Mouse (Mus musculus): ENCODE data around the gene Plau. TPM values are rescaled to one million over a fixed set of nuclear protein-coding genes. Genes with fewer than 3 reads are reported as not detected.
A peak's percentile ranks its signal among the peaks of the same experiment; 100 is the strongest.

Plau gene
- polyA plus RNA-seq, 1 experiment from 2014 or later: 0.62 TPM

DNA sequence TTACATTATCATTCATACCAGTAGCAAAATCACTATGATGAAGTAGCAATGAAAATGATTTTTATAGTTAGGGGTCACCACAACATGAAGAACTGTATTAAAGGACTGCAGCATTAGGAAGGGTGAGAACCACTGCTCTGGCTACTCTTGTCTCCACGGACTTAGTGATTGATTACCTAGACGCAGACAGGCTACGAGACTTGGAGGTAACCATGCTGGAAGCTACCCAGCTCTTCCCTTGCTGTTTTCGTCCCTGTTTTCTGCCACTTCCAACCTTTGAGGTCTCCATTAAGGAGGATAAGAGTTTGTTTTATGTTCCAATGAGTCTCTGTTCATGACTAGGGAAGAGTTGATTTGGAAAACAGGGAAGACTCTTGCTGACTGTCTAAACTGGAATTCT, 27.7 kb downstream of the Plau start:
- Histone ChIP-seq H3K36me3 (ENCODE audit: control insufficient read depth, insufficient read depth, low read length) (no peaks in the 10 kb centered on the region), H3K4me1 (ENCODE audit: control insufficient read depth, insufficient read depth, low read length) (no peaks in the 10 kb centered on the region), H3K27ac (ENCODE audit: low read depth, low read length) (no peak overlapping the region), H3K4me3 (ENCODE audit: low read depth, low read length) (no peak overlapping the region), H3K4me2 (ENCODE audit: low read depth) (no peak overlapping the region), H3K9me3 (ENCODE audit: control insufficient read depth, low read length) (no peaks in the 10 kb centered on the region), H3K27me3 (ENCODE audit: control insufficient read depth, insufficient read depth, low read length) (no peaks in the 10 kb centered on the region), H3K9ac (ENCODE audit: low read length) (no peak overlapping the region)
- no peak for DNase-seq (ENCODE audit: low spot score)
- WGBS: 59% methylated on average over 4 of the region's 4 CpGs
- no peak for ATAC-seq (ENCODE audit: insufficient read depth, low FRiP score, low TSS enrichment)

DNA sequence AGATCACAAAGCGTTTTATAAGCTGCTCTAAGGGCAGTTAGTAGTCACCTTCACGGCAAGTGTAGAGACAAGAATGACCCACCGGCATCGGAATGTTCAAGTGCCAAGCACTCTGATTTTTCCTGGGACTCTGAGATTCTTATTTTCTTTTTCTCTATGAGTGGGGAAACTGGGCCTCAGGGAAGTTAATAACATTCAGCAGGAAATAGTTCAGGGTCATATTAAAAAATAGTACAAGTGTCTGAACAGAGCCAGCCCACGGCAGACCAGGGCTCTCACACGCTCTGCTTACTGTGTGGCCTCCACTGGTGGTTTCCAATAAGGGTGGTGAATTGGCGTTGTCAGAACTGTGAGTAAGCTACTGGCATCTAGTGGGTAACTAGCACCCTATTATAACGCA, 29.1 kb downstream of the Plau start:
- DNase-seq (ENCODE audit: low spot score): no peak
- 89% methylated on average over 8 of the region's 8 CpGs for WGBS
- H3K4me1 ChIP-seq (ENCODE audit: control insufficient read depth, insufficient read depth, low read length): no peaks in the 10 kb centered on the region
- H3K4me2 ChIP-seq (ENCODE audit: low read depth): no peak overlapping the region
- no peak overlapping the region for H3K4me3 ChIP-seq (ENCODE audit: low read depth, low read length)
- H3K9ac ChIP-seq (ENCODE audit: low read length): no peak overlapping the region
- no peaks in the 10 kb centered on the region for H3K27me3 ChIP-seq (ENCODE audit: control insufficient read depth, insufficient read depth, low read length)
- H3K36me3 ChIP-seq (ENCODE audit: control insufficient read depth, insufficient read depth, low read length): no peaks in the 10 kb centered on the region
- no peak for ATAC-seq (ENCODE audit: insufficient read depth, low FRiP score, low TSS enrichment)
- H3K9me3 ChIP-seq (ENCODE audit: control insufficient read depth, low read length): no peaks in the 10 kb centered on the region
- no peak overlapping the region for H3K27ac ChIP-seq (ENCODE audit: low read depth, low read length)

DNA sequence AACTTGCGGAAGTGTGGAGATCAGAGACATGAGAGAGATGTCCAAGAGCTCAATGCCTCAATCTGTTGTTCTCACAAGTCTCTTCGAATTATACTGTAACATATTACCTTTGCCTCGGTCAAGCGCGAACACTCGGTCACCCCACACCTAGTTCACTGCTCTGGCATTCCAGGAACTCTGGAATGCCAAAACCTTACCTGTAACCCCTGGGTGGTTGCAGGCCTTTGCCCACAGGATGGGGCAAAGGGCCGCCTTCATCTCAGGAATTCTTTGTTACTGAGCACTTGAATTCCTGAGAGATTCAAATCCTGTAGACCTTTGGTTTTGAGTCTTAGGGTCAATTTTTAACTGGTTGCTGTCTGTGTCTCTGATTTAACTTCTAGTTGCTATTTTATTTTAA, 29.9 kb downstream of the Plau start:
- H3K9ac ChIP-seq (ENCODE audit: low read length): no peak overlapping the region
- DNase-seq (ENCODE audit: low spot score) (no peak), ATAC-seq (ENCODE audit: insufficient read depth, low FRiP score, low TSS enrichment) (no peak)
- H3K36me3 ChIP-seq (ENCODE audit: control insufficient read depth, insufficient read depth, low read length): no peaks in the 10 kb centered on the region
- H3K27ac ChIP-seq (ENCODE audit: low read depth, low read length): no peak overlapping the region
- H3K9me3 ChIP-seq (ENCODE audit: control insufficient read depth, low read length): no peaks in the 10 kb centered on the region
- H3K4me3 ChIP-seq (ENCODE audit: low read depth, low read length): no peak overlapping the region
- no peak overlapping the region for H3K4me2 ChIP-seq (ENCODE audit: low read depth)
- no peaks in the 10 kb centered on the region for H3K27me3 ChIP-seq (ENCODE audit: control insufficient read depth, insufficient read depth, low read length)
- 92% methylated on average over 7 of the region's 7 CpGs for WGBS
- no peaks in the 10 kb centered on the region for H3K4me1 ChIP-seq (ENCODE audit: control insufficient read depth, insufficient read depth, low read length)

DNA sequence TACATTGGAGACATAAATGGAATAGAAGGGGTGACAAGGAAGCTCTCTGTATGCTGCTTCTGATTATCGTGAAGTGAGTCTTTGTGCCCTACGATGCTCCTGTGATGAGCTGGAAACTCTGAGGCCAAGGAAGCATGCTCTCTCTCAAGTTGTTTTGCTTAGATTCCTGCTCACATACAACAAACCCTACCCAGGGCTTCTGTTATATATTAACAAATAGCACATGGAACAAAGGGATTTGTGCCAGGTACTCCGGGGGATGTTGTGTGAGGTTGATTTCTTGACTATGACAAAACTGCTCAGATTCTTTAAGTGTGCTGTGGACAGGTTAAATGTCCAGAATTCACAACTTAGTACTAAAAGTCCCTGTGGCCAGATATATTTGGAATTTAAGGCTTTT, 33.6 kb downstream of the Plau start:
- no peaks in the 10 kb centered on the region for H3K4me1 ChIP-seq (ENCODE audit: control insufficient read depth, insufficient read depth, low read length)
- 87% methylated on average over 3 of the region's 3 CpGs for WGBS

DNA sequence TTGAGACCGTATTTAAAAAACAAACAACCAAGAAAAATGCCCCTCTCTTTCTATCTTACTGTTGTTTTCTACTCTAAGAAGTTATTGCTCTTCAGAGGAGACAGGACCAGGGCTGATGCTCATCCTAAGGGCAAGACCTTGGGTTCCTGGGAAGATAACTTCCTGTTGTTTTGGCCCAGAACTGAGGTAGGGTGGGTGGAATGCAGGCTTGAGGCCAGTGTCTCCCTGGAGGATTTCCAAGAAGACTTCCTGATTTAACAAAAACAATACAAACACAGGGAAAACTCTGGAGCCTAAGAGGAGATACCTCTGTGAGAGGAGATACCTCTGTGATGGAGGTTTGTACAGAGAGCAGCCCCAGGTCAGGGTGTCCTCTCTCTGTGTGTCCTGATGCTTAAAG, 35.0 kb downstream of the Plau start:
- no peaks in the 10 kb centered on the region for H3K9me3 ChIP-seq (ENCODE audit: control insufficient read depth, low read length)
- H3K36me3 ChIP-seq (ENCODE audit: control insufficient read depth, insufficient read depth, low read length): no peaks in the 10 kb centered on the region
- ATAC-seq (ENCODE audit: insufficient read depth, low FRiP score, low TSS enrichment) (no peak), DNase-seq (ENCODE audit: low spot score) (no peak)
- H3K4me2 ChIP-seq (ENCODE audit: low read depth): no peak overlapping the region
- no peak overlapping the region for H3K9ac ChIP-seq (ENCODE audit: low read length)
- H3K27ac ChIP-seq (ENCODE audit: low read depth, low read length): no peak overlapping the region
- WGBS: 97% methylated on average over 1 of the region's 1 CpGs
- H3K4me1 ChIP-seq (ENCODE audit: control insufficient read depth, insufficient read depth, low read length): no peaks in the 10 kb centered on the region
- no peaks in the 10 kb centered on the region for H3K27me3 ChIP-seq (ENCODE audit: control insufficient read depth, insufficient read depth, low read length)
- H3K4me3 ChIP-seq (ENCODE audit: low read depth, low read length): no peak overlapping the region

More for the DNA sequence above, 33.6 kb downstream of the Plau start:
- no peak for ATAC-seq (ENCODE audit: insufficient read depth, low FRiP score, low TSS enrichment)
- H3K9ac ChIP-seq (ENCODE audit: low read length): no peak overlapping the region
- no peak overlapping the region for H3K27ac ChIP-seq (ENCODE audit: low read depth, low read length)
- no peak overlapping the region for H3K4me2 ChIP-seq (ENCODE audit: low read depth)
- no peaks in the 10 kb centered on the region for H3K27me3 ChIP-seq (ENCODE audit: control insufficient read depth, insufficient read depth, low read length)
- H3K9me3 ChIP-seq (ENCODE audit: control insufficient read depth, low read length): no peaks in the 10 kb centered on the region
- H3K36me3 ChIP-seq (ENCODE audit: control insufficient read depth, insufficient read depth, low read length): no peaks in the 10 kb centered on the region
- H3K4me3 ChIP-seq (ENCODE audit: low read depth, low read length): no peak overlapping the region
- no peak for DNase-seq (ENCODE audit: low spot score)

DNA sequence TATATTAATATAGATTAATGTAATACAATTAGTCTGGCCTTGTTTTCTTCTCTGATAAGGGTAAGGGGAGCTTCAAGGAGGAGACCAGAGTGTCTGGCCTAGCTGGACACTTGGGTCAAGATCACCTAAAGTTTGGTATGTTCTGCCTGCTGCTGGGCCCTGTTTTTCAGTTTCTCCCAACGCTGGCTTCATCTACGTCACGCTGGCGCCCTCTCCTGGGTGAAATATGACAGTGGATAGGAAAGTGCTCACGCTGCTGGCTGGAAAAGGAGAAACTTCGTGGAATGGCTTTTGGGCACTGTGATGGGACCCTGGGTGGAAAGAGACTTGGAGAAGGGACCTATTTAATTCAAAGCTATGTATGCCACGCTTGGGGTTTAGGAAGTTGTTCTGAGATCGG, 36.8 kb downstream of the Plau start:
- WGBS: 2% methylated on average over 8 of the region's 8 CpGs
- no peak for ATAC-seq (ENCODE audit: insufficient read depth, low FRiP score, low TSS enrichment)

DNA sequence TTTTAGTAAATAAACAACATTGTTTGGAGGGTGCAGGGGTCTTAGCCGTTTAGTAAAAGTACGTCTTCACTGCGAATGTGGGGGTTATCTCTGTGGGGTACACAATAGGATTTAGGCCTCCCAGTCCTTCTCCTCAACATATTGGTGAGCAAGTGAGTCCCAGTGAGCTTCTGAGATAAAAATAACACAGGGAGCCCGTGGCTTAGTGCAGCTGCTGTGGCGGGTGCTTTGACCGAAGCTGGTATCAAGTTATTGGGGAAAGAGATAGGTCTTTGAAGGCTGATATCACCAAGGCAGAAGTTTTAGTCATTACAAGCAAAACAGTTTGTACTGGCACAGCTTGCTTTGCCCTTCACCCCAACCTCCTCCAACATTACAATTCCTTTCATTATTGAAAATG, 37.5 kb downstream of the Plau start:
- Histone ChIP-seq H3K36me3 (ENCODE audit: control insufficient read depth, insufficient read depth, low read length) (no peaks in the 10 kb centered on the region), H3K9ac (ENCODE audit: low read length) (no peak overlapping the region), H3K9me3 (ENCODE audit: control insufficient read depth, low read length) (no peaks in the 10 kb centered on the region), H3K4me2 (ENCODE audit: low read depth) (no peak overlapping the region), H3K4me3 (ENCODE audit: low read depth, low read length) (no peak overlapping the region), H3K27ac (ENCODE audit: low read depth, low read length) (no peak overlapping the region), H3K4me1 (ENCODE audit: control insufficient read depth, insufficient read depth, low read length) (no peaks in the 10 kb centered on the region), H3K27me3 (ENCODE audit: control insufficient read depth, insufficient read depth, low read length) (no peaks in the 10 kb centered on the region)
- 59% methylated on average over 6 of the region's 6 CpGs for WGBS
- DNase-seq (ENCODE audit: low spot score): no peak
- ATAC-seq (ENCODE audit: insufficient read depth, low FRiP score, low TSS enrichment): no peak

More for the DNA sequence above, 36.8 kb downstream of the Plau start:
- Histone ChIP-seq H3K9me3 (ENCODE audit: control insufficient read depth, low read length) (no peaks in the 10 kb centered on the region), H3K27me3 (ENCODE audit: control insufficient read depth, insufficient read depth, low read length) (no peaks in the 10 kb centered on the region), H3K4me3 (ENCODE audit: low read depth, low read length) (no peak overlapping the region), H3K4me2 (ENCODE audit: low read depth) (no peak overlapping the region), H3K4me1 (ENCODE audit: control insufficient read depth, insufficient read depth, low read length) (no peaks in the 10 kb centered on the region), H3K27ac (ENCODE audit: low read depth, low read length) (no peak overlapping the region), H3K36me3 (ENCODE audit: control insufficient read depth, insufficient read depth, low read length) (no peaks in the 10 kb centered on the region), H3K9ac (ENCODE audit: low read length) (no peak overlapping the region)
- peak; percentile 84 for DNase-seq (ENCODE audit: low spot score)

DNA sequence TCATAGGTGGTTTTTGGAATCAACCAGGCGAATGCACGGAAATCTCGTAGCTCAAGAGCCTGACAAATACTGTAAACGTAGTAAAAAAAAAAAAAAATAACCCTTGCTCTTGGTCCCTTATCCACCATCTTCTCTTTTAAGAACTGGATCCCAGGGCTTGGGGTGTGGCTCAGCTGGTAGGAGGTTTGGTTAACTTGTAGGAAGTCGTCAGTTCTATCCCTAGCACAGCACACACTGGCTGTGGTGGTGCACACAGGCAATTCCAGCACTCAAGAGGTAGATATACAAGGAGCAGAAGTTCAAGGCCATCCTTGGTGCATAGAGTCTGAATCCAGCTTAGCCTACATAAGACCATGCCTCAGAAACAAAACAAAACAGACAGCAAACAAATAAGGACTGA, 48.2 kb downstream of the Plau start:
- Histone ChIP-seq H3K4me3 (ENCODE audit: low read depth, low read length) (no peak overlapping the region), H3K27me3 (ENCODE audit: control insufficient read depth, insufficient read depth, low read length) (no peaks in the 10 kb centered on the region), H3K27ac (ENCODE audit: low read depth, low read length) (no peak overlapping the region), H3K4me2 (ENCODE audit: low read depth) (no peak overlapping the region), H3K9ac (ENCODE audit: low read length) (no peak overlapping the region), H3K4me1 (ENCODE audit: control insufficient read depth, insufficient read depth, low read length) (no peaks in the 10 kb centered on the region), H3K9me3 (ENCODE audit: control insufficient read depth, low read length) (no peaks in the 10 kb centered on the region), H3K36me3 (ENCODE audit: control insufficient read depth, insufficient read depth, low read length) (no peaks in the 10 kb centered on the region)
- WGBS: 80% methylated on average over 5 of the region's 5 CpGs
- ATAC-seq (ENCODE audit: insufficient read depth, low FRiP score, low TSS enrichment) (no peak), DNase-seq (ENCODE audit: low spot score) (no peak)

DNA sequence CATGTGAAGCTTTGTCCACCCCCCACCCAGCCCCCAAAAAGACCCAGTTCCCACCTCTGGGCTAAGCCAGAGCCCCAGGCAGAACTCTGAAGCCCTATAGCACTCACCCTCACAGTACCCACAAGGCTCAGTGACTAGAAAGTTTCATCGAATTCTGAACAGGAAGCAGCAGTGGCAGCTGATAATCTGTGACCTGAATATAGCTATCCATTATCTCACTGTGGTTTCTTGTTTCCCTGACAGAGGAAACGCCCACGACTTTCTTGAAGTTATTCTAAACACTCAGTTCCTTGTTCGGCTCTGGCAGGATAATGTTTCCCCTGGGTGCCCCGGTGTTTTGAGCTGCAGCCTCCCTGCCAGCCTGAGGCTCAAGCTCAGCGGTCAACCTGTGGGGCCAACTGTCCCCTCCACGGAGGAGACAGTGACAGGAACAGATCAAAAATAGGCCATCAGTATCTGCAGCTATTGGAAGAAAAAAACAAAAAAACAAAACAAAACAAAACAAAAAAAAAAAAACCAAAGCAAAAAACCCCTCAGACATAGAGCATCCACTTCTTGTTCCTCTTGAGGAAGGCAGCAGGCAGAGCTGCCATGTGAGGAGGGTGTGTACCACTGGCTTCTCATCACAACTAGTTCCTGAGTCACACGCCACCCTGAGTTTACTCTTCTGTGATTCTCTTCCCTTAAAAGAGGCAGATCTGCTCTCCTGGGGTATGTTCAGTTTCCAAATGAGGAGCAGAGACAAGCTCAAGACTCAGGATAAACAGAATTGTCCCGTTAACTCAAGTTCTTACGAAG, 48.8 kb downstream of the Plau start:
- peak; percentile 41 for DNase-seq (ENCODE audit: low spot score)
- Histone ChIP-seq H3K9ac (ENCODE audit: low read length) (no peak overlapping the region), H3K27ac (ENCODE audit: low read depth, low read length) (0 out of 2 replicates have a peak overlapping the region, but pooled peaks have one; percentile 20), H3K27me3 (ENCODE audit: control insufficient read depth, insufficient read depth, low read length) (no peaks in the 10 kb centered on the region), H3K36me3 (ENCODE audit: control insufficient read depth, insufficient read depth, low read length) (no peaks in the 10 kb centered on the region), H3K4me2 (ENCODE audit: low read depth) (no peak overlapping the region), H3K9me3 (ENCODE audit: control insufficient read depth, low read length) (no peaks in the 10 kb centered on the region), H3K4me1 (ENCODE audit: control insufficient read depth, insufficient read depth, low read length) (no peaks in the 10 kb centered on the region), H3K4me3 (ENCODE audit: low read depth, low read length) (no peak overlapping the region)
- 40% methylated on average over 10 of the region's 10 CpGs for WGBS
- ATAC-seq (ENCODE audit: insufficient read depth, low FRiP score, low TSS enrichment): no peak
